Mouse (Mus musculus) adrenal gland, adult 18-20 months (tissue): ENCODE data around the gene Elf1. TPM values are rescaled to one million over a fixed set of nuclear protein-coding genes. Genes with fewer than 3 reads are reported as not detected.
"Not testable (repeated sequence)": the region's sequence is repeated elsewhere in the genome, so short reads cannot be mapped to it uniquely, and the experiment has no call there.

Experiments
- DNase-seq, 2 experiments: peaks; one replicate each; pipeline ENCODE4 v3.0.0; 2021 to 2022; ENCODE audit warnings: low spot score in 2 of 2
- long read RNA-seq, 2 experiments: library from polyadenylated mRNA; stranded (forward); transcript quantifications; one replicate each; pipeline ENCODE4 v2.0.0; 2021
- total RNA-seq, 2 experiments: library from RNA; stranded (reverse); gene quantifications; 1 replicate in 1 of 2; 2 replicates in 1 of 2; pipeline ENCODE4 v1.2.3; 2021

Gene Elf1
- 10 to 100 TPM; 19.2 to 23.1 TPM for total RNA-seq
- long read RNA-seq, experiment 1, full-length matches to known transcripts = 8 of 12 reads
- long read RNA-seq, experiment 1, partial matches to known transcripts = 4 of 12 reads
- long read RNA-seq, experiment 1, other reads (novel, unspliced or antisense) = 0 of 12 reads
- long read RNA-seq, experiment 2, full-length matches to known transcripts = 3 of 10 reads
- long read RNA-seq, experiment 2, partial matches to known transcripts = 7 of 10 reads
- long read RNA-seq, experiment 2, other reads (novel, unspliced or antisense) = 0 of 10 reads

GRCm38 (mm10) chr14:79480624-79481338 lies at the start of gene Elf1:
Gene Elf1, plus strand, starts transcription at chr14:79481194.
- peak; percentile 99 to 100 for DNase-seq

GRCm38 (mm10) chr14:79434068-79434467 lies 46.9 kb upstream of the Elf1 start:
- no peak for DNase-seq

- DNase-seq = no peak
Measured at GRCm38 (mm10) chr14:79440655-79441054, 40.3 kb upstream of the Elf1 start.

- no peak for DNase-seq
Measured at GRCm38 (mm10) chr14:79441441-79441840, 39.6 kb upstream of the Elf1 start.

GRCm38 (mm10) chr14:79444601-79445000 lies 36.4 kb upstream of the Elf1 start:
- no peak for DNase-seq

- DNase-seq = no peak
Measured at GRCm38 (mm10) chr14:79445055-79445620, 35.9 kb upstream of the Elf1 start.

GRCm38 (mm10) chr14:79451681-79452590 lies 29.1 kb upstream of the Elf1 start, which contains the start of gene Kbtbd6:
Gene Kbtbd6, plus strand, starts transcription at chr14:79451835.
- peak; percentile 60 to 62 for DNase-seq

GRCm38 (mm10) chr14:79452591-79452934 lies 28.4 kb upstream of the Elf1 start:
- not testable (repeated sequence) for DNase-seq

- no peak for DNase-seq
Measured at GRCm38 (mm10) chr14:79460401-79460800, 20.6 kb upstream of the Elf1 start.

GRCm38 (mm10) chr14:79460988-79461387 lies 20.0 kb upstream of the Elf1 start:
- no peak for DNase-seq

- no peak for DNase-seq
Measured at GRCm38 (mm10) chr14:79465623-79466022, 15.4 kb upstream of the Elf1 start.

- DNase-seq = peak; percentile 33 to 64
Measured at GRCm38 (mm10) chr14:79467621-79468020, 13.4 kb upstream of the Elf1 start.

GRCm38 (mm10) chr14:79473384-79473783 lies 7.6 kb upstream of the Elf1 start:
- no peak for DNase-seq

GRCm38 (mm10) chr14:79481339-79482151 lies 551 bp downstream of the Elf1 start, which contains the start of gene Wbp4:
Gene Wbp4, minus strand, starts transcription at chr14:79481520.
- peak; percentile 94 to 98 for DNase-seq

- peak in 1 of 2 experiments; percentile 38 for DNase-seq
Measured at GRCm38 (mm10) chr14:79482251-79482661, 1.3 kb downstream of the Elf1 start.

GRCm38 (mm10) chr14:79482747-79483355 lies 1.9 kb downstream of the Elf1 start:
- no peak for DNase-seq

GRCm38 (mm10) chr14:79483611-79484120 lies 2.7 kb downstream of the Elf1 start:
- DNase-seq = no peak

- DNase-seq = no peak
Measured at GRCm38 (mm10) chr14:79486617-79486992, 5.6 kb downstream of the Elf1 start.

GRCm38 (mm10) chr14:79486993-79487731 lies 6.2 kb downstream of the Elf1 start:
- DNase-seq = no peak
